Mouse (Mus musculus) spleen, adult 18-20 months (tissue): ENCODE data around the gene Gm14137.

Source experiments
- DNase-seq, 2 experiments: peaks; one replicate each; pipeline ENCODE4 v3.0.0; 2022; ENCODE audit warnings: mixed read lengths in 2 of 2

Gm14137 gene

DNA sequence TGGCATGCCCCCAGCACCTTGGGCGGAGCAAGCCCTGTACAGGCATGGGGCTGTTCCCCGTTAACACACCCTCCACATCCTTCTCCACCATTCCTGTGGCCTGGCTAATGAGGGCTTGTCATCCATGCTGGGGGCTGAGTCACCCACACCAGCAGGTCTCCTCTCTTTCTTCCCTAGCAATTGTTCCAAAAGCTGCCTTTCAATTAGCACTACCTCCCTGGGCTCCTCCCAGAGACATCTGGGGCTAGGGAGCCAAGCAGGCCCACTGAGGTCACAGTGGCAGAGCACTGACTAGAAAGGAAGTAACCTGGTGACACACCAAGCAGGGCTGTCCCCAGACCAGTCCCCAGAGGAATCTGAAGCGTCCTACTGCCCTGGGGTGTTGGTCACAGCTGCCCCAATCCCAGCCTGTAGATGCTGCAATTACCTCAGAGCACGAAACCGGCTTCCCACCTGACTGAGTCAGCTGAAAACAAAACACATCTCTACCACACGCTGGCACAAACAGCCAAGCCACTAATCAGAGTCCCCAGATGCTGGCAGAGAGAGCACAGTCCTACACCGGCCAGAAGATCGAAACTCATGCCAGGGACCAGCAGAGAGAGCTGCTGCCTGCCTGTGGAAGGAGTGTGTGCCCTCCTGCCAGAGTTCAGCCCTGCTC, at the start of gene Gm14137:
TSS of gene Gm14137 (plus strand) at position 519 of the 661 bp plus-strand sequence.
- no peak for DNase-seq

GRCm38 (mm10) chr2:119136346-119136898, 37.9 kb upstream of the Gm14137 start:
- no peak for DNase-seq

DNA sequence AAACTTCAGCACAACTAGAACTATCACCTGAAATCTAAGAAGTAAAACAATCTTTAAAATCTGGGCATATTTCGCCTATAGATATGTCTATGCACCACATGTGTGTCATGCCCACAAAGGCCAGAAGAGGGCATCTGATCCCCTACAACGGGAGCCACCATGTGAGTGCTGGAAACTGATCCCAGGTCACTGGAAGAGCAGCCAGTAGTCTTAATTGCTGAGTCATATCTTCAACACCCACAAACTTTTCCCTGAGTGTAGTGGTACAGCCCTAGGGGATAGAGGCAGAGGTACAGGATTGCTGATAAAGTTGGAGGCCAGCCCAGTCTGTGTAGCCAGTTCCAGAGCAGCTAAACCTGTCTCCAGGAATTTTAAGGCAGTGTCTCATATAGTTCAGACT, 29.1 kb upstream of the Gm14137 start:
- DNase-seq = no peak

GRCm38 (mm10) chr2:119146435-119146834, 27.9 kb upstream of the Gm14137 start:
- no peak for DNase-seq

GRCm38 (mm10) chr2:119147160-119147678, 27.1 kb upstream of the Gm14137 start:
- DNase-seq = no peak

GRCm38 (mm10) chr2:119147775-119148174, 26.5 kb upstream of the Gm14137 start:
- DNase-seq = no peak

GRCm38 (mm10) chr2:119152255-119152654, 22.1 kb upstream of the Gm14137 start:
- DNase-seq = no peak

DNA sequence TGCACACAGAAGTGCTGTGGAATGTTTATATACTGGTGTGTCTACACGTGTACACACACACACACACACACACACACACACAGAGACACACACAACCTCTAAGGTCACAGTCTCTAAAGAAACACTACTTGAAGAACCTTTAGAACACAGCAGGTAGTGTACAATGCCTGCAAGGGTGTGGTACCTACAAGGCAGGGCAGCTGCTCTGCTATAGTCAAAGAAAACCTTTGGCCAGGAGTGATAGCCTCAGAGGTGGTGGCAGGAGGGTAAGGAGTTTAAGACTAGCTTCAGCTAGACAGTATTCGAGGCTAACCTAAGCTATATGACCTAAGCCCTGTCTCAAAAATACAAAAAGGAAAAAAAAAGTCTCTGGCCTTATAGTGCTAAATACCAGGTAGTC, 19.6 kb upstream of the Gm14137 start:
- DNase-seq = no peak

DNA sequence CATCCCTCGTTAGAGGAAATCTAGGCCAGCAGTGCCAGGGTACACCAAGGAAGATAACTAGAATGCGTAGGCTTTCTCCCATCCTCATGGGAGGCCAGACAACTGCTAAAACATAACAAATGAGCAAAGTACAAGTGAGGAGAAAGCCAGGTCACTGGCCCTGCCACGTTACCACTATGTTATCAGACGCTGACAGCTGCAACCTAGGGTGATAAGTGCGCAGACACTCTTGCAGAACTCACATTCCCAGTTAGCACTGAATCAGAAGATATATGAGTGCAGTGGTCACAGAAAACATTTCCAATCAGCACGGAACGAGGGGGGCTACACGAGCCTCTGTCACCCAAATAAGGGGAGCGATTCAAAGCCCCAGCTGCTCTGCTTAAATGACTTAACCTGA, 18.9 kb upstream of the Gm14137 start:
- DNase-seq = no peak

DNA sequence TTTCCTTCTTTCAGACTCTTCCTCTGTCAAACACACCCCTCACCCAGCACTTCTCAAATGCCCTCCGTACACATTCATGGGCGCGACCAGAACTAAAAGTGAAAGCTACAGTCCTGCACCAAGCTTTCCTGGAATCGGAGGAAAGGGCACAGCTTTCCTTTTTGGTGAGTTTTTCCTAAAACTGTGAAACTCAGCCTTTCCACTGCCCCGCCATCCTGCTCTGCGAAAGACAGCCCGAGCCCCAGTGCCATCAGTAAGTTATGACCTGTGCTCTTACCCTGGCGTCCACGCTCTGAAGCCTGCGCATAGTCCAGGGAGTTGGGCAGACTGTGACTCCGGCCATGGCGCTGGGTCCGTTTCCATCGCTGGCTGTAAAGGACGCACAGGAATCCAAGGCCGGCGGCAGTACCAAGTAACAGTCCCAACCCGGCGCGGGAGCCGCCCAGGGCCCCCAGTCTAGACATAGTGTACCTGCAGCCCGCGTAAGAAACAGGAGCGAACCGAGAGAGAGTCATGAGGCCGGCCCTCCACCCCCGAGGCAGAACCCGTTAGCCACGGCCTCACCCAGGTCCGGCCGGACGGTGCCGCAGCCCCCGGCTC, 18.1 kb upstream of the Gm14137 start:
- DNase-seq = no peak

DNA sequence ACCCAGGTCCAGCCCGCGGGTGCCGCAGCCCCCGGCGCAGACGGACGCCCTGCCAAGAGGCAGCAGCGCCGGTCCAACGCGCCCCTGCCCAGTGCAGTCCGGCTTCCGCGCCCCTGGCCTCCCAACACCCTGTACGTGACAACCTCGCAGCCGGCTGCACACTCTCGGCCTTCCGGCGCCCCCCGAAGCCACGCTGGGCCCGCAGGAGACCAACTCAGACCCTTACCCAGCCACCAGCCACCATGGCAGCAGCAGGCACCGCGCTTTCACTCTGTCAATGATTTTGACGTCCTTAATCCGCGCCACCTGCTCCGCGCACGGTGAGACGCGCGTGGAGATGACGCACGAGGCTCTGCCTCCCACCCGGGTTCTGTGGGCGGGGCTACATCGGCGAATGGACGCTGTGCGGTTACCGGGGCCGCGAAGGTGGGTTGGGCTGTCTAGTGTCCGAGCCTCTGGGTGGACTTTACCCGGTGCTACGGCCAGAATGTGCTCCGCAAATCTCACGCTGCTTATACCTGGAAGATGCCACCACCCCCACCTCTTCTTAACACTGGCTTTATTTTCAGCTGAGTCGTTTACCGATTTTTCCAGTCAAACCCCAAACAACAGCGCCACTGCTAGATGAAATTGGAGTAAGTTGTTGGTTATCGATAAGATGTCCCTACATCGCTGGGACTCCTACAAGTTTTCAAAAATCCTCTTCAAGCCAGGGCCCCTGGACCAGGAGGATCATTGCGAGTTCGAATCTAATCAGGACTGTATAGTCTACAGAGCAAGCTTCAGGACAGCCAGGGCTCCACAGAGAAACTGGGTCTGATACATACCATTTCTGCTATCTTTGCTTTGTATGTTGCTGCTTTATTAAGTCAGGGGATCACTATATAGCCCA, 17.4 kb upstream of the Gm14137 start, which contains the start of gene Rmdn3:
TSS of gene Rmdn3 (minus strand) at position 354 of the 892 bp plus-strand sequence.
- DNase-seq = peak; percentile 86 to 94

DNA sequence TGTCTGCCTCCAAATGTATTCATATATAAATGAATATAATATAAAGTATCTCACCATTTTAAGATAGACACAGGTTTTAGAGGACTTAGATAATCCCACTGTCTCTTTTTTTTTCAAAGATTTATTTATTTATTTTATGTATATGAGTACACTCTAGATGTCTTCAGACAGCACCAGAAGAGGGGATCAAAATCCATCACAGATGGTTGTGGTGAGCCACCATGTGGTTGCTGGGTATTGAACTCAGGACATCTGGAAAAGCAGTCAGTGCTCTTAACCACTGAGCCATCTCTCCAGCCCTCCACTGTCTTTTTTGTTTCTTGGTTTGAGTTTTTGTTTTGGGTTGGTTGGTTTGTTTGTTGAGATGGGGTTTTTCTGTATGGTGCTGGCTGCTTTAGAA, 16.5 kb upstream of the Gm14137 start:
- no peak for DNase-seq

DNA sequence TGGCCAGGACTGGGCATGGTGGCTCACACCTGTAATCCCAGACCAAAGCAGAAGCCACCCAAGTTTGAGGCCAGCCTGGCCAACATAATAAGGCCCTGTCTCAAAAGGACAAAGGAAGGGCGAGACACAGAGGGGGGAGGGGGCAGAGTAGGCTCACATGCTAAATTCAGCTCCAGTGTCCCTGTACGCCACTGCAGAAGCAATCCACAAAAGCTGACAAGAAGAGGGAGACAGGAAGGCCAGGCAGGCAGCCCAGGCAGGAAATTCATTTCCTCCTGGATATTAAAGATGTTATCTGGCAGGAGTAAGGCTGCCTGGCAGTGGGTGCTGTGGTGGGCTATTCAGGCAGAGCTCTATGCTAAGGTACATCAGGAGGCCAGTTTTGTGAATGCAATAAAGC, 13.1 kb upstream of the Gm14137 start:
- no peak for DNase-seq

DNA sequence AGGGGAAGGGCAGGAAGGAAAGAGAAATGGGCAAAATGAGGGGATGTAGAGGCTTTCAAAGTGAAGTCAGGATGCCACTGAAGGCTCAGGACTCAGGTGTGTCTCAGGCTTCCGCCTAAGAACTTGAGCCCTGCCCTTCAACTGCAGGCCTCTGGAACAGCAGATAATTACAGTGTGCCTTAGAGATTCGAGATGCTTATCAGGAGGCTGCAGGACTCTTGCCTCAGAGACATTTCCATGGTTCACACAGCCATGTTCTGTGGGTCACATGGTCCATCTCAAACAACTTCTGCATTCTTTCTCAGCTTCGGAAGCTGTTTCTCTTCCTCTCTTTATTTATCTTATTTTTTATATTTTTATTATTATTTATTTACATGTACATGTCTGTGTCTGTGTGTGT, 11.2 kb upstream of the Gm14137 start:
- DNase-seq = no peak

DNA sequence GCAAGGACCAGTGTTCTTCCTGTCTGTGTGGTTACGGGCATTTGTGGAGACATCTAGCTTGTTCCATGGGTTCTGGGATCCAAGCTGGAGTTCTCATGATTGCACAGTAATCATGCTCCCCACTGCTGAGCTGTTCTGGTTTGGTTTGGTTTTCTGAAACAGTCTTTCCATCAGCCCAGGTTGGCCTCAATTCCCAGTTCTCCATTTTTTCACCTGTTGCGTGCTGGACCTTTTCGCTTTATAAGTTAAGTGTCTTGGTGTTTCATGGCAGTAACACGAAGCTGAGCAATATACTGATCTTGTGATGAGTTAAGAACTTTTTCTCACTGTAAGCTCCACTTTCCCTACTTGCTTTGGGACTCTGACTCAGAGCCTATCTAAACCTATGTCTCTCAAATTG, 10.3 kb upstream of the Gm14137 start:
- DNase-seq = no peak

GRCm38 (mm10) chr2:119165401-119165800, 8.9 kb upstream of the Gm14137 start:
- no peak for DNase-seq

- DNase-seq = peak in 1 of 2 experiments; percentile 37
These were observed 7.1 kb upstream of the Gm14137 start, which contains the start of gene Gchfr for GRCm38 (mm10) chr2:119166901-119167865. Gene Gchfr, plus strand, starts transcription at chr2:119167773.

DNA sequence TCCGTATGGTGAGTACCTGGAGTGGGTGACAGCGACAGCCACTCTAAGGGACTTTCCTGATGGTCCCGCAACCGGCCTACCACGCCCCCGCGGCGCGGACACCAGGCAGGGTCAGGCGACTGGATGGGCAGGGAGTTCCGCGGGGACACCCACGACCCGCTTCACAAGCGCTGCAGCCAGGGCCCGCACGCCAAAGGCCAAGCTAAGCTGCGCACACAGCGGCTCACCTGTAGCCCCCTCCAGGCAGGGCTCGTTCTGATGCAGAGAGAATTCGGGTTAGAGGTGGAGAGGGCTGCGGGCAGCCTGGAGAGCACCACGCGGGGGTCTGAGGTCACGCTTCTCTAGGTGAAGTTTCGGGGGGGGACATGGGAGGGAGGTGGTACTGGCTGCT, 6.4 kb upstream of the Gm14137 start:
- no peak for DNase-seq

- no peak for DNase-seq
These were observed 4.0 kb upstream of the Gm14137 start for GRCm38 (mm10) chr2:119170282-119170681.

DNA sequence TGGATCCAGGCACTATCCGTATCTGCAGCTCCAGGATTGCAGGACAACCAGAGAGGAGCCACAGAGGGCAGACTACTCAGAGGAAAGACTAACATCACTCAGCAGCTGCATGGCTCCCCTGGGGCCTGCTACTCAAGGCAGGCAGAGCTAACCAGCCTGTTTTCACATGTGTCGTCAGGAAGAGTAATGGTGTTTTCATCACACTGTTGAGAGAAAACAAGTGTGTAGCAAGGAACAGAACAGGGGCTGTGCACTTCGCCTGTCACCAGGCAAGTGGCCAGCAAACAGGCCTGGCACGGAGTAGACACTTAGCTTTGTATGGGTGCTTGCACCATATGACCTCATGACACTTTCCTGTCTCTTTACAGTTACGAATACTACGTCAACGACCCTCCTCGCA, 2.7 kb upstream of the Gm14137 start:
- DNase-seq = no peak

DNA sequence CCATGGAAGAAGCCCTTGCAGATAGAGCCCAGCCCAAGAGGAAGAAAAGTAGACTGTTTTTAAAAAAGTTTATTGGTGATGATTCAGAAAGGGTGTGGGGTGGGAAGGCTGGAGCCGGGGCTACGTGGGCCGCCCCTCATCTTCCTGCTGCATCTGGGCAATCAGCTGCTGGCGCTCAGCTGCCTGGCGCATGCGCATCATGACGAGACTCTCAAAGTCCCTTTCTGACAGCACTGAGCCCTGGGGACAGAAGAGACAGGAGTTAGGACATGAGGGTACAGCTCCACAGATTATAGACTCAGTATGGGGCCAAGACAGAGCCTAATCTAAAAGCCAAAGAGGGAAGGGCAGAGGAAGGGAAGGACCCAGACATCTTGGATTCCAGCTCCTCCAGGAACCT, 1.9 kb upstream of the Gm14137 start:
- DNase-seq = no peak
